Mouse (Mus musculus): ENCODE measurements around the gene Prkag3. TPM values are rescaled to one million over a fixed set of nuclear protein-coding genes. Genes with fewer than 3 reads are reported as not detected.
A peak's percentile ranks its signal among the peaks of the same experiment; 100 is the strongest.

The Prkag3 gene
- 0.17 and 0.40 TPM in 2 replicates for polyA plus RNA-seq (2015; fragmentation: Nextera tagmentation; extraction: Ambion mirVana)

GRCm38 (mm10) chr1:74748643-74749271 lies at the start of gene Prkag3:
Gene Prkag3 (minus strand): TSS chr1:74749221.
- Histone ChIP-seq H3K27me3 (replicated peaks) (peaks cover 20% of the 10 kb centered on the region), H3K27ac (replicated peaks) (no peak within 1 kb of the TSS), H3K36me3 (no peaks in the 10 kb centered on the region), H3K9ac (replicated peaks) (no peak within 1 kb of the TSS), H3K4me2 (peak within 1 kb of the TSS; percentile 51), H3K4me1 (0 out of 2 replicates have a peak, but pooled peaks cover 5% of the 10 kb centered on the region), H3K4me3 (replicated peaks) (0 out of 2 replicates have a peak within 1 kb of the TSS, but pooled peaks have one; percentile 8), H3K9me3 (replicated peaks) (no peaks in the 10 kb centered on the region)
- 9% methylated on average over 30 of the region's 30 CpGs for WGBS
- no peak for ATAC-seq (ENCODE audit: low FRiP score)

GRCm38 (mm10) chr1:74797459-74797858 lies 48.4 kb upstream of the Prkag3 start:
- no peak overlapping the region for H3K9ac ChIP-seq (replicated peaks)
- peaks cover 78% of the 10 kb centered on the region for H3K27me3 ChIP-seq (replicated peaks)
- no peak overlapping the region for H3K4me3 ChIP-seq (replicated peaks)
- H3K9me3 ChIP-seq (replicated peaks) = no peaks in the 10 kb centered on the region
- 8% methylated on average over 5 of the region's 5 CpGs for WGBS
- no peak overlapping the region for H3K4me2 ChIP-seq
- H3K4me1 ChIP-seq = peaks cover 34% of the 10 kb centered on the region
- ATAC-seq (ENCODE audit: low FRiP score) = peak; percentile 30
- H3K27ac ChIP-seq (replicated peaks) = no peak overlapping the region
- H3K36me3 ChIP-seq = no peaks in the 10 kb centered on the region

- Histone ChIP-seq H3K4me3 (replicated peaks) (no peak overlapping the region), H3K9ac (replicated peaks) (peak overlapping the region; percentile 26; the same call in 1 of the 2 replicates), H3K27ac (replicated peaks) (no peak overlapping the region), H3K4me1 (peaks cover 38% of the 10 kb centered on the region), H3K9me3 (replicated peaks) (no peaks in the 10 kb centered on the region), H3K4me2 (peak overlapping the region; percentile 58), H3K36me3 (no peaks in the 10 kb centered on the region), H3K27me3 (replicated peaks) (peaks cover 81% of the 10 kb centered on the region)
- WGBS = 2% methylated on average over 6 of the region's 11 CpGs
- no peak for ATAC-seq (ENCODE audit: low FRiP score)
Observed at GRCm38 (mm10) chr1:74795145-74795529, 46.1 kb upstream of the Prkag3 start.

GRCm38 (mm10) chr1:74794487-74795144 lies 45.6 kb upstream of the Prkag3 start:
- H3K36me3 ChIP-seq = no peaks in the 10 kb centered on the region
- H3K9ac ChIP-seq (replicated peaks) = peak overlapping the region; percentile 26; the same call in 1 of the 2 replicates
- peak overlapping the region; percentile 28 for H3K4me3 ChIP-seq (replicated peaks)
- peak overlapping the region; percentile 58 for H3K4me2 ChIP-seq
- H3K4me1 ChIP-seq = peaks cover 38% of the 10 kb centered on the region
- no peak for ATAC-seq (ENCODE audit: low FRiP score)
- no peaks in the 10 kb centered on the region for H3K9me3 ChIP-seq (replicated peaks)
- WGBS = 1% methylated on average over 38 of the region's 38 CpGs
- H3K27me3 ChIP-seq (replicated peaks) = peaks cover 81% of the 10 kb centered on the region
- no peak overlapping the region for H3K27ac ChIP-seq (replicated peaks)

GRCm38 (mm10) chr1:74792831-74793660 lies 44.0 kb upstream of the Prkag3 start:
- Histone ChIP-seq H3K4me3 (replicated peaks) (no peak overlapping the region), H3K4me2 (no peak overlapping the region), H3K36me3 (no peaks in the 10 kb centered on the region), H3K9ac (replicated peaks) (no peak overlapping the region), H3K4me1 (peaks cover 38% of the 10 kb centered on the region), H3K27ac (replicated peaks) (no peak overlapping the region), H3K27me3 (replicated peaks) (peaks cover 82% of the 10 kb centered on the region), H3K9me3 (replicated peaks) (no peaks in the 10 kb centered on the region)
- 19% methylated on average over 19 of the region's 19 CpGs for WGBS
- no peak for ATAC-seq (ENCODE audit: low FRiP score)

GRCm38 (mm10) chr1:74791249-74791648 lies 42.2 kb upstream of the Prkag3 start, which contains the start of gene Wnt10a:
Gene Wnt10a (plus strand): TSS chr1:74791516.
- WGBS = 1% methylated on average over 11 of the region's 11 CpGs
- H3K27ac ChIP-seq (replicated peaks) = no peak within 1 kb of the TSS
- H3K4me1 ChIP-seq = peaks cover 32% of the 10 kb centered on the region
- no peak for ATAC-seq (ENCODE audit: low FRiP score)
- peak within 1 kb of the TSS; percentile 27; the same call in 1 of the 2 replicates for H3K9ac ChIP-seq (replicated peaks)
- H3K9me3 ChIP-seq (replicated peaks) = no peaks in the 10 kb centered on the region
- peak within 1 kb of the TSS; percentile 65 for H3K4me2 ChIP-seq
- peak within 1 kb of the TSS; percentile 33 for H3K4me3 ChIP-seq (replicated peaks)
- H3K36me3 ChIP-seq = no peaks in the 10 kb centered on the region
- H3K27me3 ChIP-seq (replicated peaks) = peaks cover 88% of the 10 kb centered on the region

- no peak overlapping the region for H3K9ac ChIP-seq (replicated peaks)
- peaks cover 29% of the 10 kb centered on the region for H3K4me1 ChIP-seq
- H3K4me3 ChIP-seq (replicated peaks) = no peak overlapping the region
- peaks cover 93% of the 10 kb centered on the region for H3K27me3 ChIP-seq (replicated peaks)
- H3K4me2 ChIP-seq = no peak overlapping the region
- no peaks in the 10 kb centered on the region for H3K9me3 ChIP-seq (replicated peaks)
- ATAC-seq (ENCODE audit: low FRiP score) = no peak
- WGBS = 18% methylated on average over 3 of the region's 3 CpGs
- H3K27ac ChIP-seq (replicated peaks) = no peak overlapping the region
- no peaks in the 10 kb centered on the region for H3K36me3 ChIP-seq
Observed at GRCm38 (mm10) chr1:74790095-74790494, 41.1 kb upstream of the Prkag3 start.

GRCm38 (mm10) chr1:74788603-74789176 lies 39.7 kb upstream of the Prkag3 start:
- Histone ChIP-seq H3K27ac (replicated peaks) (no peak overlapping the region), H3K4me1 (peaks cover 24% of the 10 kb centered on the region), H3K4me2 (no peak overlapping the region), H3K27me3 (replicated peaks) (peaks cover 95% of the 10 kb centered on the region), H3K9me3 (replicated peaks) (no peaks in the 10 kb centered on the region), H3K4me3 (replicated peaks) (no peak overlapping the region), H3K9ac (replicated peaks) (no peak overlapping the region), H3K36me3 (no peaks in the 10 kb centered on the region)
- no peak for ATAC-seq (ENCODE audit: low FRiP score)
- WGBS = 29% methylated on average over 6 of the region's 6 CpGs

- Histone ChIP-seq H3K4me2 (no peak overlapping the region), H3K9ac (replicated peaks) (no peak overlapping the region), H3K36me3 (no peaks in the 10 kb centered on the region), H3K4me3 (replicated peaks) (no peak overlapping the region), H3K27me3 (replicated peaks) (peaks cover 95% of the 10 kb centered on the region), H3K4me1 (peaks cover 24% of the 10 kb centered on the region), H3K27ac (replicated peaks) (no peak overlapping the region), H3K9me3 (replicated peaks) (no peaks in the 10 kb centered on the region)
- WGBS = 5% methylated on average over 7 of the region's 7 CpGs
- no peak for ATAC-seq (ENCODE audit: low FRiP score)
Observed at GRCm38 (mm10) chr1:74787846-74788245, 38.8 kb upstream of the Prkag3 start.

GRCm38 (mm10) chr1:74784041-74784759 lies 35.2 kb upstream of the Prkag3 start:
- H3K9ac ChIP-seq (replicated peaks) = peak overlapping the region; percentile 5; the same call in 1 of the 2 replicates
- ATAC-seq (ENCODE audit: low FRiP score) = 0 out of 2 replicates have a peak, but pooled peaks have one; percentile 45
- no peak overlapping the region for H3K27ac ChIP-seq (replicated peaks)
- no peaks in the 10 kb centered on the region for H3K9me3 ChIP-seq (replicated peaks)
- H3K4me2 ChIP-seq = peak overlapping the region; percentile 71
- peak overlapping the region; percentile 43 for H3K4me3 ChIP-seq (replicated peaks)
- under 1% methylated on average over 67 of the region's 67 CpGs for WGBS
- H3K27me3 ChIP-seq (replicated peaks) = peaks cover 88% of the 10 kb centered on the region
- no peaks in the 10 kb centered on the region for H3K36me3 ChIP-seq
- peaks cover 23% of the 10 kb centered on the region for H3K4me1 ChIP-seq
